Mouse (Mus musculus): Measurements from ENCODE around the gene Rps18.
A peak's percentile ranks its signal among the peaks of the same experiment; 100 is the strongest.
"Not testable (repeated sequence)": the region's sequence is repeated elsewhere in the genome, so short reads cannot be mapped to it uniquely, and the experiment has no call there.

Gene Rps18

GRCm38 (mm10) chr17:33908331-33909076 is 47.3 kb downstream of the Rps18 start:
- peak; percentile 57 to 63 for DNase-seq (ENCODE audit: low spot score in 2 of 2)

GRCm38 (mm10) chr17:33904835-33905234 is 51.0 kb downstream of the Rps18 start, which contains the start of gene Platr17:
Gene Platr17, plus strand, starts transcription at chr17:33905135.
- DNase-seq (ENCODE audit: low spot score in 2 of 2), result not testable (repeated sequence)

DNA sequence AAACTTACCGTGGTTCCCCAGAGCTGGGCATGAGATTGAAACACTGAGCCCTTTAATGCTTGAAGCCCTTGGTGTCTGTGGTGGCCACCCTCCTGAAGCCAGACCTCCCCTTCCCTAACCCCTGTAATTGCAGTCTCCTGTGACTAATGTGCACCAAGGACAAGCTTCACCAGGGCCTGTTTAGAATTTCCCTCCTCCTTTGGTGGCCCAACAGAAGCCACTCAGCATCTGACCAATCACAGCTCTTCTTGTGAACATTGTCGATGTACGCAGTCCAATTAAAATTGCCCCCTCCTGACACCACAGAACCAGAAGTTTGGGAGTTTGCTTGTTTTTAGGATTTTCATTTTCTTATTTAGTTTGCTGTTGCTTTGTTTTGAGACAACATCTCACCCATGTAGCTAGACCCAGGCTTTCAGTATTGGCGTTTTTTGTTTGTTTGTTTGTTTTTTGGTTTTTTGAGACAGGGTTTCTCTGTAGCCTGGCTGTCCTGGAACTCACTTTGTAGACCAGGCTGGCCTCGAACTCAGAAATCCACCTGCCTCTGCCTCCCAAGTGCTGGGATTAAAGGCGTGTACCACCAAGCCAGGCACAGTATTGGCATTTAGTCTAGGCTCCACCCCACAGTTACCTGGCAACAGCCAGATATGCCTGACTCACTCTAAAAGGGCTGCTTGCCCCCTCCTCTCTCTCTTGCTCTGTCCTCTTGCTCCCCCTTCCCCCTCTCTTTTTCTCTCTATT is 51.7 kb downstream of the Rps18 start:
- DNase-seq (ENCODE audit: low spot score in 2 of 2), result not testable (repeated sequence)

GRCm38 (mm10) chr17:33902491-33902890 is 53.3 kb downstream of the Rps18 start:
- no peak for DNase-seq (ENCODE audit: low spot score in 2 of 2)

DNA sequence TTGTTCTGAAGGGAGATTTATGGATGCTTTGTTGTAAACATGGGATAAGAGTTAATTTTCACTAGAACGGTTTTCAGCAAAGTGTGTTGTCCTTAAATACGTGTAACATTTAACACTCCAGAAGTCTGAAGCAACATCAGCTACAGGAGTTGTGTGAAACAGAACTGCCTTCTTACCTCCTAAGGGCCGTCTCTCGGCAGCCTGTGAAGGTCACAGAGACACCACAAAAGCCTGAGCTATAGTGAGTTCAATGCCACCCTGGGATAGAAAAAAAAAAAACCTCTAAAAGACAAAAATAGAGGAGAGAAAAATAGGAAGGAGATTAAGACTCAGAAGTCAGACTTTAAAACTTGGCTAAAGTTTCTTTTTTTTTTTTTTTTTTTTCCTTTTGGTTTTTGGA is 53.7 kb downstream of the Rps18 start:
- no peak for DNase-seq (ENCODE audit: low spot score in 2 of 2)

Data from right cerebral cortex, adult 2 months (tissue).